7 mouse cellular contexts compared by ENCODE assay signal in the genomic region with DNA sequence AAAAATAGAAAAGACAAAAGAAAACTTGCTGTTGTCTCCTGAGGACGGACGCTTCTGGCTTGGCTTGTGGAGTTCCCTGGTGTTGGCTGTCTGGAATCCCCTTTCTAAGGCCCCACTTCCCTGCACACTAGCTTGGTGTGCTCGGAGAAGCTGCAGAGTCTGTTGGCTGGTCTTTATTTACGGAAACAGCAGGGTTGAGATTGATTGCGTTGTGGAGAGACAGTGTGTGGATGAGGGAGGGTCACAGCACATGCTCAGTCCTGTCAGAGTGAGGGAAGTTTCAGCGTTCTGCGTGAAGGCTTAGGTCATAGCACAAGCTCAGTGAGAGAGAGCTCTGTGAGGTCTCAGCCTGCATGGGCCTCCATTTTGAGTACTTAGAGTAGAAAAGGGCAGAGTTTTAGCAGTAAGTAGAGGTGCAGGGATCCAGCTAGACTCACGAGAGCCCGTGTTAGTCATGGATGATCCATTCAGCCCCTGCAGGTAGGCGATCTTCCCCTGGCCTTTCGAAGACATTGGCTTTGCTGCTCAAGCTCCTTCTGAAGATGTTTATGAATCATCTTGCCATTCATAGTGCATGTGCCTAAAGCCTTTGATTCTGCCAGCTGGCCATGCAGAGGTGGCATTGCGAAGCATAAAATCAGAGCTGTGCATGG.
DNase-seq lines count a peak whose midpoint lies in the region; ATAC-seq and TF ChIP-seq lines count a peak whose summit lies in the region.

No protein-coding gene starts in this region.

- peak; percentile 33 for DNase-seq in c-Kit-positive CD71-negative TER-119-negative erythroid progenitor cells, embryonic 14.5 days (ENCODE audit: low read depth)
- peak; percentile 96 for DNase-seq in heart, postnatal 0 days (ENCODE audit: low spot score)
- peak; percentile 92 for DNase-seq in kidney, postnatal 14 days
- DNase-seq in liver, adult 2 months (ENCODE audit: extremely low read depth, low read depth, low spot score): peak; percentile 71
- peak; percentile 97 for DNase-seq in midbrain, postnatal 0 days (ENCODE audit: low spot score)
- peak; percentile 12 to 55 for DNase-seq in spleen, postnatal 10 days (ENCODE audit: low spot score in 2 of 2)

- peak overlapping the region; percentile 59 for H3K9ac ChIP-seq in forebrain, embryonic 13.5 days
- peak overlapping the region; percentile 52 for H3K9ac ChIP-seq in heart, postnatal 0 days (replicated peaks; ENCODE audit: low read depth, low read length)
- peak overlapping the region; percentile 45 for H3K9ac ChIP-seq in liver, adult 2 months (ENCODE audit: low read depth, low read length)
- H3K9ac ChIP-seq in midbrain, postnatal 0 days (replicated peaks; ENCODE audit: low read length, poor library complexity, severe bottlenecking): peak overlapping the region; percentile 54

- H3K4me1 ChIP-seq in forebrain, embryonic 13.5 days: peaks cover 43% of the 10 kb centered on the region
- peaks cover 22% of the 10 kb centered on the region for H3K4me1 ChIP-seq in heart, postnatal 0 days (ENCODE audit: control insufficient read depth, insufficient read depth)
- peaks cover 5% of the 10 kb centered on the region for H3K4me1 ChIP-seq in liver, adult 2 months (ENCODE audit: control insufficient read depth, insufficient read depth, low read length)
- H3K4me1 ChIP-seq in midbrain, postnatal 0 days (ENCODE audit: insufficient read depth, low read length): peaks cover 13% of the 10 kb centered on the region; the same call in 1 of the 2 replicates

- no peak for TF ChIP-seq POLR2A in liver, adult 2 months (IDR thresholded peaks at IDR 0.05; ENCODE audit: extremely low read depth, insufficient read depth, low read length)

- TF ChIP-seq EP300 in heart, postnatal 0 days (IDR thresholded peaks at IDR 0.05; ENCODE audit: low read depth): no peak

- peak overlapping the region; percentile 66 for H3K4me2 ChIP-seq in forebrain, embryonic 13.5 days
- H3K4me2 ChIP-seq in heart, postnatal 0 days (ENCODE audit: low read depth, low read length): peak overlapping the region; percentile 69
- peak overlapping the region; percentile 60 for H3K4me2 ChIP-seq in midbrain, postnatal 0 days (ENCODE audit: low read depth, low read length, poor library complexity, severe bottlenecking)

- peaks cover 2% of the 10 kb centered on the region; the same call in 1 of the 2 replicates for H3K79me2 ChIP-seq in liver, adult 2 months (ENCODE audit: control insufficient read depth, insufficient read depth, low read length)

- WGBS in forebrain, embryonic 13.5 days: 17% methylated on average over 12 of the region's 12 CpGs
- 13% methylated on average over 12 of the region's 12 CpGs for WGBS in heart, postnatal 0 days
- 24% methylated on average over 12 of the region's 12 CpGs for WGBS in liver, adult 2 months
- 8% methylated on average over 12 of the region's 12 CpGs for WGBS in midbrain, postnatal 0 days

- no peaks in the 10 kb centered on the region for H3K36me3 ChIP-seq in forebrain, embryonic 13.5 days (ENCODE audit: poor library complexity, severe bottlenecking)
- H3K36me3 ChIP-seq in heart, postnatal 0 days (replicated peaks; ENCODE audit: control insufficient read depth, insufficient read depth, low read length): no peaks in the 10 kb centered on the region
- H3K36me3 ChIP-seq in liver, adult 2 months (ENCODE audit: control insufficient read depth, insufficient read depth, low read length): no peaks in the 10 kb centered on the region
- H3K36me3 ChIP-seq in midbrain, postnatal 0 days (ENCODE audit: insufficient read depth, low read length): 0 out of 2 replicates have a peak, but pooled peaks cover 3% of the 10 kb centered on the region

- H3K27ac ChIP-seq in forebrain, embryonic 13.5 days: peak overlapping the region; percentile 79
- H3K27ac ChIP-seq in heart, postnatal 0 days (ENCODE audit: low read depth): peak overlapping the region; percentile 86
- H3K27ac ChIP-seq in liver, adult 2 months (replicated peaks; ENCODE audit: insufficient read depth, low read depth, low read length): peak overlapping the region; percentile 31; the same call in 1 of the 2 replicates
- H3K27ac ChIP-seq in midbrain, postnatal 0 days (ENCODE audit: low read depth, low read length): peak overlapping the region; percentile 84

- H3K4me3 ChIP-seq in forebrain, embryonic 13.5 days: peak overlapping the region; percentile 36
- peak overlapping the region; percentile 45 for H3K4me3 ChIP-seq in heart, postnatal 0 days (ENCODE audit: low read depth, low read length)
- peak overlapping the region; percentile 9 for H3K4me3 ChIP-seq in liver, adult 2 months (ENCODE audit: insufficient read depth, low read depth, low read length)
- peak overlapping the region; percentile 42 for H3K4me3 ChIP-seq in midbrain, postnatal 0 days (ENCODE audit: low read depth, low read length)

- TF ChIP-seq CTCF in heart, postnatal 0 days (IDR thresholded peaks at IDR 0.05; ENCODE audit: low read depth): no peak
- no peak for TF ChIP-seq CTCF in liver, adult 2 months (IDR thresholded peaks at IDR 0.05; ENCODE audit: low read depth, low read length)
- peak; percentile 3; the same call in 1 of the 2 replicates for TF ChIP-seq CTCF in midbrain, postnatal 0 days (IDR thresholded peaks at IDR 0.05)

- peak; percentile 93 for ATAC-seq in forebrain, embryonic 13.5 days
- ATAC-seq in heart, postnatal 0 days (ENCODE audit: insufficient read depth, low read depth): peak; percentile 98
- peak; percentile 93 for ATAC-seq in midbrain, postnatal 0 days (ENCODE audit: low FRiP score)

- H3K9me3 ChIP-seq in forebrain, embryonic 13.5 days (replicated peaks): no peaks in the 10 kb centered on the region
- H3K9me3 ChIP-seq in heart, postnatal 0 days (replicated peaks; ENCODE audit: control insufficient read depth, low read length): no peaks in the 10 kb centered on the region
- H3K9me3 ChIP-seq in midbrain, postnatal 0 days (ENCODE audit: low read length): no peaks in the 10 kb centered on the region

- no peaks in the 10 kb centered on the region for H3K27me3 ChIP-seq in forebrain, embryonic 13.5 days
- H3K27me3 ChIP-seq in heart, postnatal 0 days (ENCODE audit: control insufficient read depth, insufficient read depth, low read length): no peaks in the 10 kb centered on the region
- no peaks in the 10 kb centered on the region for H3K27me3 ChIP-seq in liver, adult 2 months (ENCODE audit: control insufficient read depth, insufficient read depth, low read length)
- no peaks in the 10 kb centered on the region for H3K27me3 ChIP-seq in midbrain, postnatal 0 days (ENCODE audit: insufficient read depth, low read length)

Comparison
In these comparisons a context has a peak if more than half of its experiments do, and no peak if none do; other contexts are left out.
1. Peak in every context shown above with its lines: DNase-seq, ATAC-seq, H3K4me3 ChIP-seq and H3K27ac ChIP-seq.
2. DNase-seq: peak in every context shown above with its lines; median percentile 97 in midbrain, postnatal 0 days; 96 in heart, postnatal 0 days; 92 in kidney, postnatal 14 days; 71 in liver, adult 2 months; 34 in spleen, postnatal 10 days; 33 in c-Kit-positive CD71-negative TER-119-negative erythroid progenitor cells, embryonic 14.5 days.
3. H3K27ac ChIP-seq: peak in every context shown above with its lines; median percentile 86 in heart, postnatal 0 days; 84 in midbrain, postnatal 0 days; 79 in forebrain, embryonic 13.5 days; 31 in liver, adult 2 months.